Mouse (Mus musculus) ovary, postnatal 36 days (tissue): ENCODE results near the gene Hnf4a.

Experiments used
- DNase-seq: peaks from one replicate; pipeline ENCODE4 v3.0.0; 2022; ENCODE audit warnings: low spot score, mixed read lengths

The Hnf4a gene

GRCm38 (mm10) chr2:163549786-163550185 lies 43.2 kb downstream of the Hnf4a start:
- no peak for DNase-seq

- no peak for DNase-seq
Measured at GRCm38 (mm10) chr2:163552518-163552929, 45.9 kb downstream of the Hnf4a start.

GRCm38 (mm10) chr2:163554425-163554982 lies 47.9 kb downstream of the Hnf4a start:
- DNase-seq: no peak

- no peak for DNase-seq
Measured at GRCm38 (mm10) chr2:163554996-163555395, 48.4 kb downstream of the Hnf4a start.

GRCm38 (mm10) chr2:163555417-163555816 lies 48.8 kb downstream of the Hnf4a start:
- DNase-seq: peak; percentile 55

GRCm38 (mm10) chr2:163558548-163558947 lies 51.9 kb downstream of the Hnf4a start:
- DNase-seq: no peak

GRCm38 (mm10) chr2:163559236-163559635 lies 52.6 kb downstream of the Hnf4a start:
- no peak for DNase-seq

GRCm38 (mm10) chr2:163560247-163560646 lies 53.6 kb downstream of the Hnf4a start:
- DNase-seq: no peak

- DNase-seq: no peak
Measured at GRCm38 (mm10) chr2:163561258-163561948, 54.8 kb downstream of the Hnf4a start.

GRCm38 (mm10) chr2:163564646-163565045 lies 58.0 kb downstream of the Hnf4a start:
- DNase-seq: peak; percentile 53

- DNase-seq: no peak
Measured at GRCm38 (mm10) chr2:163574321-163574720, 67.7 kb downstream of the Hnf4a start.

- DNase-seq: no peak
Measured at GRCm38 (mm10) chr2:163575248-163575647, 68.6 kb downstream of the Hnf4a start.

GRCm38 (mm10) chr2:163577986-163578385 lies 71.4 kb downstream of the Hnf4a start:
- no peak for DNase-seq

GRCm38 (mm10) chr2:163580069-163580945 lies 73.7 kb downstream of the Hnf4a start:
- peak; percentile 50 for DNase-seq

GRCm38 (mm10) chr2:163583226-163584087 lies 76.8 kb downstream of the Hnf4a start:
- no peak for DNase-seq

GRCm38 (mm10) chr2:163584088-163584426 lies 77.4 kb downstream of the Hnf4a start:
- no peak for DNase-seq

GRCm38 (mm10) chr2:163586384-163587261 lies 80.0 kb downstream of the Hnf4a start:
- no peak for DNase-seq

- no peak for DNase-seq
Measured at GRCm38 (mm10) chr2:163587506-163587905, 80.9 kb downstream of the Hnf4a start.

GRCm38 (mm10) chr2:163590211-163590610 lies 83.6 kb downstream of the Hnf4a start:
- DNase-seq: no peak

- no peak for DNase-seq
Measured at GRCm38 (mm10) chr2:163590996-163591395, 84.4 kb downstream of the Hnf4a start.

- DNase-seq: no peak
Measured at GRCm38 (mm10) chr2:163592084-163592483, 85.5 kb downstream of the Hnf4a start.
